ENCODE assay signal across 8 mouse cellular contexts in the genomic region with DNA sequence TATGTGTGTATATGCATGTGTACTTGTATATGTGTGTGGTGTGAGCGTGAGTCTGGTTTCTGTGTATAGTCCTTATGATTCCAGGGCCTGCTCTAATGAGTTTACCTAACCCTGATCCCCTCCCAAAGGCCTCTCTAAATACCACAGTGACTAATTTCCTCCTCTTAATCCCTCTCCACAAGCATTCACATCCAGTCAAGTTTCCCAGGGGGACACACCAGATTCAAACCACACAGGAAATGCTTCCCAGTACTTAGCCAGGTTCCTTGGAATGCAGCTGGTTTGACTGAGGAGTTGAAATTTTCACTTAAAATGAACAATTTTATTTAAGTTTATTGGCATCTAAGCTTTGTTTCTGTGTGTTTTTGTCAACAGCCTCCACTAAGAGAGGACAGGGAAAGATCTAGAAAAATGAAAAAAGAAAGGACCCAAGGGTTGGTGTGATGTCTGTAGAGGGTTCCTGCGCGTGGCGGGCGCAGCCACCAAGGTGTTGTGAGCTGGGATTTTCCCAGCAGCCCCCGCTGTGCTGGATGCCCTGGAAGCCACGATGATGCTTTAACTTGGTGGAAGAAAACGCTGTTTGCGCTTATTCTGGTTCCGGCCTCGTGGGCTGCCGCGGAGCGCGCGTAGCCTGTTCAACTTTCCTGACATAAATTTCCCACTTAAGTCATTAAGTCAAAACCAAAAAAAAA. TPM values are rescaled to one million over a fixed set of nuclear protein-coding genes. Genes with fewer than 3 reads are reported as not detected.
DNase-seq lines count a peak whose midpoint lies in the region; ATAC-seq and TF ChIP-seq lines count a peak whose summit lies in the region.

No protein-coding gene starts in this region.

- H3K9ac ChIP-seq in ES-E14 (ENCODE audit: insufficient read depth, low read depth, low read length, poor library complexity, severe bottlenecking) = no peak overlapping the region
- peak overlapping the region; percentile 59 for H3K9ac ChIP-seq in forebrain, embryonic 14.5 days (ENCODE audit: low read length)
- H3K9ac ChIP-seq in liver, embryonic 11.5 days (ENCODE audit: low read depth, low read length) = no peak overlapping the region

- H3K27ac ChIP-seq in kidney, adult 2 months (ENCODE audit: insufficient read depth, low read depth, low read length) = no peak overlapping the region
- H3K27ac ChIP-seq in ES-E14 (ENCODE audit: insufficient read depth, low read depth, low read length, poor library complexity, severe bottlenecking) = no peak overlapping the region
- no peak overlapping the region for H3K27ac ChIP-seq in forebrain, embryonic 14.5 days (ENCODE audit: low read depth, low read length)
- H3K27ac ChIP-seq in liver, embryonic 11.5 days (ENCODE audit: low read depth, low read length) = no peak overlapping the region

- TF ChIP-seq POLR2A in kidney, adult 2 months (IDR thresholded peaks at IDR 0.05; ENCODE audit: low read depth, low read length) = no peak

- H3K4me1 ChIP-seq in kidney, adult 2 months (ENCODE audit: control insufficient read depth, insufficient read depth, low read length) = no peaks in the 10 kb centered on the region
- no peaks in the 10 kb centered on the region for H3K4me1 ChIP-seq in ES-E14 (ENCODE audit: control insufficient read depth in 2 of 2, insufficient read depth in 2 of 2, low read length in 2 of 2, poor library complexity in 1 of 2)
- no peaks in the 10 kb centered on the region for H3K4me1 ChIP-seq in forebrain, embryonic 14.5 days (ENCODE audit: control insufficient read depth, insufficient read depth, low read length)
- peaks cover 7% of the 10 kb centered on the region; the same call in 1 of the 2 replicates for H3K4me1 ChIP-seq in liver, embryonic 11.5 days (replicated peaks; ENCODE audit: control insufficient read depth, insufficient read depth, low read length)

- no peaks in the 10 kb centered on the region for H3K27me3 ChIP-seq in kidney, adult 2 months (replicated peaks; ENCODE audit: control insufficient read depth, insufficient read depth, low read length)
- H3K27me3 ChIP-seq in forebrain, embryonic 14.5 days (replicated peaks; ENCODE audit: control insufficient read depth, insufficient read depth, low read length) = no peaks in the 10 kb centered on the region
- H3K27me3 ChIP-seq in liver, embryonic 11.5 days (replicated peaks; ENCODE audit: control insufficient read depth, insufficient read depth, low read length) = no peaks in the 10 kb centered on the region; the same call in 1 of the 2 replicates

- no peaks in the 10 kb centered on the region for H3K9me3 ChIP-seq in ES-E14 (ENCODE audit: control insufficient read depth, insufficient read depth, low read depth, low read length)
- H3K9me3 ChIP-seq in forebrain, embryonic 14.5 days (replicated peaks; ENCODE audit: control insufficient read depth, low read length) = no peaks in the 10 kb centered on the region
- H3K9me3 ChIP-seq in liver, embryonic 11.5 days (ENCODE audit: control insufficient read depth, low read length) = no peaks in the 10 kb centered on the region

- peak; percentile 23 for DNase-seq in kidney, adult 2 months
- DNase-seq in kidney, postnatal 36 days = no peak
- DNase-seq in ES-E14 (ENCODE audit: low read depth, low spot score) = no peak
- peak; percentile 34 for DNase-seq in forebrain, embryonic 14.5 days (ENCODE audit: low spot score)
- DNase-seq in liver, embryonic 11.5 days (ENCODE audit: low spot score) = no peak
- no peak for DNase-seq in urinary bladder, postnatal 36 days (ENCODE audit: low spot score in 2 of 2)
- no peak for DNase-seq in B cell, adult 2 months
- no peak for DNase-seq in right cerebral cortex, postnatal 4 days

- ATAC-seq in forebrain, embryonic 14.5 days = no peak
- ATAC-seq in liver, embryonic 11.5 days (replicated peaks; ENCODE audit: low FRiP score) = no peak

- in situ Hi-C loops in ES-E14 (cut with MboI; ENCODE audit: low sequenced_read_pairs in 2 of 2, unreplicated experiment in 2 of 2) = no loop called here

- peak overlapping the region; percentile 91 for H3K4me2 ChIP-seq in forebrain, embryonic 14.5 days (ENCODE audit: low read length)
- H3K4me2 ChIP-seq in liver, embryonic 11.5 days = peak overlapping the region; percentile 84

- no peak for TF ChIP-seq CTCF in kidney, adult 2 months (conservative IDR thresholded peaks at IDR 0.05; ENCODE audit: insufficient read depth, insufficient read length, low read depth, low read length)

- 9% methylated on average over 16 of the region's 16 CpGs for WGBS in kidney, adult 2 months
- 6% methylated on average over 16 of the region's 16 CpGs for WGBS in forebrain, embryonic 14.5 days
- WGBS in liver, embryonic 11.5 days = 20% methylated on average over 16 of the region's 16 CpGs

- no peak overlapping the region for H3K4me3 ChIP-seq in kidney, adult 2 months (ENCODE audit: insufficient read depth, low read depth, low read length)
- H3K4me3 ChIP-seq in ES-E14 (ENCODE audit: insufficient read depth in 1 of 2, low read depth in 1 of 2, low read length in 2 of 2, poor library complexity in 1 of 2, severe bottlenecking in 1 of 2) = peak overlapping the region; percentile 50 to 58
- peak overlapping the region; percentile 40 for H3K4me3 ChIP-seq in forebrain, embryonic 14.5 days (ENCODE audit: low read depth, low read length)
- peak overlapping the region; percentile 42 for H3K4me3 ChIP-seq in liver, embryonic 11.5 days (ENCODE audit: low read depth, low read length)

- no peaks in the 10 kb centered on the region for H3K36me3 ChIP-seq in kidney, adult 2 months (ENCODE audit: control insufficient read depth, insufficient read depth, low read length)
- H3K36me3 ChIP-seq in ES-E14 (ENCODE audit: control insufficient read depth, insufficient read depth, low read length, poor library complexity, severe bottlenecking) = no peaks in the 10 kb centered on the region
- H3K36me3 ChIP-seq in forebrain, embryonic 14.5 days (ENCODE audit: control insufficient read depth, insufficient read depth, low read length) = no peaks in the 10 kb centered on the region
- no peaks in the 10 kb centered on the region for H3K36me3 ChIP-seq in liver, embryonic 11.5 days (ENCODE audit: control insufficient read depth, insufficient read depth, low read length)

TF ChIP-seq in ES-E14, 5 proteins besides CTCF, POLR2A, EP300 and RAD21:
- TF ChIP-seq MAFK (IDR thresholded peaks at IDR 0.05; ENCODE audit: insufficient read depth, low read depth, low read length) = no peak

RNA-seq across cellular contexts. Expression of gene Il21r, which starts 22.5 kb away (rescaled TPM):
- 1.4 and 6.4 TPM in 2 replicates for polyA plus RNA-seq in kidney, adult 2 months (2012; rRNA removed)
- total RNA-seq in ES-E14 (2012; rRNA removed) = 0.58 TPM in 1 of 2 replicates, not detected in the other
- 0.17 and 0.22 TPM in 2 replicates for polyA plus RNA-seq in forebrain, embryonic 14.5 days (2014; fragmentation: Nextera tagmentation; extraction: Ambion mirVana)
- polyA plus RNA-seq in liver, embryonic 11.5 days (2014; fragmentation: Nextera tagmentation; extraction: Ambion mirVana) = 0.81 and 1.1 TPM in 2 replicates

RNA-seq across cellular contexts. Expression of gene Il4ra, which starts 28.9 kb away (rescaled TPM):
- 16.1 and 20.3 TPM in 2 replicates for polyA plus RNA-seq in kidney, adult 2 months (2012; rRNA removed)
- total RNA-seq in ES-E14 (2012; rRNA removed) = 2.9 and 3.4 TPM in 2 replicates
- polyA plus RNA-seq in forebrain, embryonic 14.5 days (2014; fragmentation: Nextera tagmentation; extraction: Ambion mirVana) = 1.1 and 2.5 TPM in 2 replicates
- 4.4 and 5.3 TPM in 2 replicates for polyA plus RNA-seq in liver, embryonic 11.5 days (2014; fragmentation: Nextera tagmentation; extraction: Ambion mirVana)

Comparison
In these comparisons a context has a peak if more than half of its experiments do, and no peak if none do; other contexts are left out.
1. DNase-seq: peak in kidney, adult 2 months (single experiment) and forebrain, embryonic 14.5 days (single experiment); none in kidney, postnatal 36 days (0 of 2), ES-E14 (single experiment), liver, embryonic 11.5 days (single experiment), urinary bladder, postnatal 36 days (0 of 2), B cell, adult 2 months (0 of 2) and right cerebral cortex, postnatal 4 days (single experiment).